Mouse (Mus musculus) heart, postnatal 0 days (tissue): ENCODE results near the gene Kdm1a.

Experiments used
- CTCF ChIP-seq: IDR thresholded peaks from 2 replicates; pipeline ENCODE4 v1.5.1; 2016; ENCODE audit warnings: antibody characterized with exemption, control low read depth, low read depth
- EP300 ChIP-seq: IDR thresholded peaks from 2 replicates; pipeline ENCODE4 v1.6.1; 2016; ENCODE audit warnings: antibody characterized with exemption, low read depth

DNA sequence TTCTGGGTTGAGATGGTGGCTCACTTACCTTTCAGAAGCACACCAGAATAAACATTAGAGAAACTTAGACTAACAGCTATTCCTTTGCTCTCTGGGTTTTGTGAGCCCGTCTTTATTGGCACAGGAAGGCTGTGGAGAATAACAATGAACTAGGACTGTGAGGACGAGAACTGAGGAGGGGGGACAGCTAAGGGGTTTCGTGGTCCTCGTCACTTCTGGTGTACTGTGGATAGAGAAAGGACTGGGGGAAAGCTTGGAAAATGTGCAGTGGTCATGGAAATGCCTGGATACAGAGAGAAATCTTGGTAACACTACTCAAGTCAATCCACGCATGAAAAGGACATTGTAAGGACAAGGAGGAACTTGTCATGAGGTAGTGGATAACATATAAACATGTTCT is 80.6 kb downstream of the Kdm1a start:
- TF ChIP-seq CTCF (no peak), EP300 (no peak)
